Comparison of ENCODE assay signal across 9 mouse cellular contexts in genomic region chr11:117072128-117072527, GRCm38 (mm10). TPM values are rescaled to one million over a fixed set of nuclear protein-coding genes. Genes with fewer than 3 reads are reported as not detected.
DNase-seq lines count a peak whose midpoint lies in the region; ATAC-seq and TF ChIP-seq lines count a peak whose summit lies in the region.
"Had no signal": no experiment of that assay in that cellular context is flagged by ENCODE, and none has a peak within 500 bp of the region (broad histone marks: within the 10 kb centered on the region; RNA-seq: fewer than 3 reads in every experiment).

No protein-coding gene starts in this region.

- ATAC-seq in intestine, embryonic 16.5 days, result peak; percentile 21; the same call in 1 of the 2 replicates
- ATAC-seq in stomach, embryonic 16.5 days (ENCODE audit: insufficient read depth, low FRiP score), result no peak

- H3K9ac ChIP-seq in intestine, embryonic 16.5 days (ENCODE audit: low read depth, low read length), result 0 out of 2 replicates have a peak overlapping the region, but pooled peaks have one; percentile 17
- H3K9ac ChIP-seq in stomach, embryonic 16.5 days (ENCODE audit: low read length), result peak overlapping the region; percentile 47; the same call in 1 of the 2 replicates

- no peak overlapping the region for H3K4me3 ChIP-seq in intestine, embryonic 16.5 days (ENCODE audit: low read length)
- no peak overlapping the region for H3K4me3 ChIP-seq in limb, embryonic 10.5 days
- no peak overlapping the region for H3K4me3 ChIP-seq in myocyte
- no peak overlapping the region for H3K4me3 ChIP-seq in stomach, embryonic 16.5 days (replicated peaks; ENCODE audit: low read length)
- H3K4me3 ChIP-seq: erythroblast, embryonic 14.5 days had no signal

- DNase-seq in 3134 (ENCODE audit: extremely low read depth, insufficient read length, low spot score), result peak; percentile 84
- peak; percentile 86 for DNase-seq in WW6 (ENCODE audit: low read depth, low spot score)
- DNase-seq in cerebellum, postnatal 4 days (ENCODE audit: low spot score in 2 of 2), result peak; percentile 86 to 90
- DNase-seq in gastrocnemius, postnatal 14 days, result peak; percentile 80
- DNase-seq in limb, embryonic 10.5 days (ENCODE audit: low spot score), result peak; percentile 98

- peak overlapping the region; percentile 5; the same call in 1 of the 2 replicates for H3K4me2 ChIP-seq in intestine, embryonic 16.5 days (ENCODE audit: low read depth, low read length)
- peak overlapping the region; percentile 65 for H3K4me2 ChIP-seq in myocyte (ENCODE audit: low read depth)
- no peak overlapping the region for H3K4me2 ChIP-seq in stomach, embryonic 16.5 days (ENCODE audit: low read depth, low read length)

- intact Hi-C loops in gastrocnemius, postnatal 14 days (cut with DNase I; ENCODE audit: low total_unique reads), result loop anchor here (2.0 to 5.0 kb wide), 2 partner anchors 105 to 290 kb away; no protein-coding TSS in a partner anchor

- no peak for TF ChIP-seq POLR2A in myocyte (IDR thresholded peaks at IDR 0.05; ENCODE audit: insufficient read length, low read depth)

- no peaks in the 10 kb centered on the region for H3K36me3 ChIP-seq in intestine, embryonic 16.5 days (ENCODE audit: control insufficient read depth, insufficient read depth, low read length)
- H3K36me3 ChIP-seq in limb, embryonic 10.5 days, result no peaks in the 10 kb centered on the region
- H3K36me3 ChIP-seq in myocyte (ENCODE audit: control insufficient read depth, insufficient read depth), result no peaks in the 10 kb centered on the region
- H3K36me3 ChIP-seq in stomach, embryonic 16.5 days (ENCODE audit: control insufficient read depth, insufficient read depth, low read length), result no peaks in the 10 kb centered on the region

- peaks cover 2% of the 10 kb centered on the region; the same call in 1 of the 2 replicates for H3K27me3 ChIP-seq in intestine, embryonic 16.5 days (replicated peaks; ENCODE audit: control insufficient read depth, insufficient read depth, low read length)
- H3K27me3 ChIP-seq in limb, embryonic 10.5 days (ENCODE audit: low read depth, poor library complexity, severe bottlenecking), result peaks cover 15% of the 10 kb centered on the region; the same call in 1 of the 2 replicates
- H3K27me3 ChIP-seq in myocyte (ENCODE audit: control insufficient read depth, insufficient read depth, insufficient read length), result no peaks in the 10 kb centered on the region
- no peaks in the 10 kb centered on the region for H3K27me3 ChIP-seq in stomach, embryonic 16.5 days (ENCODE audit: control insufficient read depth, insufficient read depth, low read length)

- peaks cover 9% of the 10 kb centered on the region for H3K79me2 ChIP-seq in myocyte (ENCODE audit: control insufficient read depth, insufficient read depth)

- no peak overlapping the region for H3K27ac ChIP-seq in intestine, embryonic 16.5 days (ENCODE audit: low read length)
- peak overlapping the region; percentile 63 for H3K27ac ChIP-seq in limb, embryonic 10.5 days
- no peak overlapping the region for H3K27ac ChIP-seq in stomach, embryonic 16.5 days (ENCODE audit: low read length)

- peaks cover 8% of the 10 kb centered on the region for H3K4me1 ChIP-seq in intestine, embryonic 16.5 days (ENCODE audit: control insufficient read depth, insufficient read depth, low read length)
- H3K4me1 ChIP-seq in limb, embryonic 10.5 days, result peaks cover 17% of the 10 kb centered on the region
- H3K4me1 ChIP-seq in stomach, embryonic 16.5 days (ENCODE audit: control insufficient read depth, insufficient read depth, low read length), result peaks cover 8% of the 10 kb centered on the region; the same call in 1 of the 2 replicates

- no peaks in the 10 kb centered on the region for H3K9me3 ChIP-seq in intestine, embryonic 16.5 days (ENCODE audit: control insufficient read depth, low read length)
- H3K9me3 ChIP-seq in limb, embryonic 10.5 days (replicated peaks), result no peaks in the 10 kb centered on the region
- no peaks in the 10 kb centered on the region for H3K9me3 ChIP-seq in stomach, embryonic 16.5 days (replicated peaks; ENCODE audit: control insufficient read depth, low read length)

- H3ac ChIP-seq in myocyte (ENCODE audit: control insufficient read depth, insufficient read length), result no peak overlapping the region

- WGBS in intestine, embryonic 16.5 days, result 1% methylated on average over 13 of the region's 13 CpGs
- WGBS in limb, embryonic 10.5 days, result 2% methylated on average over 13 of the region's 13 CpGs
- WGBS in stomach, embryonic 16.5 days, result under 1% methylated on average over 13 of the region's 13 CpGs

TF ChIP-seq in myocyte, 11 proteins besides CTCF, POLR2A, EP300 and RAD21:
- TF ChIP-seq TCF3 (IDR thresholded peaks at IDR 0.05; ENCODE audit: insufficient read length, low read depth) (no peak), TCF12 (IDR thresholded peaks at IDR 0.05; ENCODE audit: insufficient read depth, poor library complexity, severe bottlenecking) (no peak), MYOG (IDR thresholded peaks at IDR 0.05; ENCODE audit: control insufficient read depth in 1 of 3, insufficient read depth in 1 of 3, insufficient read length in 2 of 3, low read depth in 2 of 3) (no peak)

RNA-seq across cellular contexts. Expression of gene Sec14l1, which starts 42.8 kb away (rescaled TPM):
- 10 to 100 TPM; 58.1 to 58.7 TPM for total RNA-seq in gastrocnemius, postnatal 14 days (2021)
- polyA plus RNA-seq in intestine, embryonic 16.5 days (2015; fragmentation: Nextera tagmentation; extraction: Ambion mirVana), result 28.5 and 29.5 TPM in 2 replicates
- 40.1 and 47.8 TPM in 2 replicates for polyA plus RNA-seq in limb, embryonic 10.5 days (2016; fragmentation: Nextera tagmentation; extraction: Ambion mirVana)
- polyA plus RNA-seq in myocyte (2012; fragmentation: generic; extraction: Trizol), result 84.8 TPM
- 61.7 and 62.5 TPM in 2 replicates for polyA plus RNA-seq in stomach, embryonic 16.5 days (2015; fragmentation: Nextera tagmentation; extraction: Ambion mirVana)
